16 mouse cellular contexts compared by ENCODE assay signal in the genomic region with DNA sequence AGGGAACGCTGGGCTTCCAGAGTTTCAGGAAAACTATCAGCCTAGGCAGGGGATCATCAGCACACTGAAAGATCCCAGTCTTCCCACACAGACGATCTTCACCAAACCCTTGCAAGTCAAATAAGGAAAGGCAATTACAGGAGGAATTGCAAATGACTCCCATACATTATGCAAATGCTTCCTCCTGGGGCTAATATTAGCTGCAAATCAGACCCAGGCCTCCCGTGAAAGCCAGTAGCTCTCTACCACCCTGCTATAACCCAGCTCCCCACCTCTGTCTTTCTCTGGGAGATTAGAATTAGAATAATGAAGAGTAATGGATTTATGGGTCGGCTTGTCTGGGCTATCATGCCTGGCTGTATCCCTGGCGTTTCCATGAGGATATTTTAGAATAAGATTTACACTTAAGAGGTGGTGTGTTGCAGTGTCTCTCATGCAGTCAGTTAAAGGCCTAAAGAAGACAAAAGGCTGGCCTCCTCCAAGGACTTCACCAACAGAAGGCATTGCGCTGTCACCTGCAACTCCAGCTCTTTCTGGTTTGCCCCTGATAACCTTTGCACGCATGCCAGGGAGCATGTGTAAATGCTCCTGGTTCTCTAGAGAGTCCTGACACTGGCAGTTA. TPM values are rescaled to one million over a fixed set of nuclear protein-coding genes. Genes with fewer than 3 reads are reported as not detected.
DNase-seq lines count a peak whose midpoint lies in the region; ATAC-seq lines count a peak whose summit lies in the region.
"Had no signal": no experiment of that assay in that cellular context is flagged by ENCODE, and none has a peak within 500 bp of the region (broad histone marks: within the 10 kb centered on the region; RNA-seq: fewer than 3 reads in every experiment).

No protein-coding gene starts in this region.

- H3K9ac ChIP-seq in hindbrain, embryonic 11.5 days (ENCODE audit: low read depth, low read length) = no peak overlapping the region
- no peak overlapping the region for H3K9ac ChIP-seq in hindbrain, embryonic 14.5 days
- no peak overlapping the region for H3K9ac ChIP-seq in neural tube, embryonic 12.5 days
- H3K9ac ChIP-seq: heart, embryonic 15.5 days; limb, embryonic 13.5 days had no signal

- H3K4me2 ChIP-seq in hindbrain, embryonic 11.5 days (replicated peaks; ENCODE audit: low read depth, low read length) = no peak overlapping the region
- no peak overlapping the region for H3K4me2 ChIP-seq in hindbrain, embryonic 14.5 days (replicated peaks)
- H3K4me2 ChIP-seq in neural tube, embryonic 12.5 days (replicated peaks) = no peak overlapping the region
- H3K4me2 ChIP-seq: heart, embryonic 15.5 days; limb, embryonic 13.5 days had no signal

- H3K4me1 ChIP-seq in hindbrain, embryonic 11.5 days (replicated peaks; ENCODE audit: control insufficient read depth, insufficient read depth, low read length) = no peaks in the 10 kb centered on the region
- no peaks in the 10 kb centered on the region for H3K4me1 ChIP-seq in hindbrain, embryonic 10.5 days (replicated peaks)
- H3K4me1 ChIP-seq in hindbrain, embryonic 14.5 days (replicated peaks; ENCODE audit: control insufficient read depth, insufficient read depth, low read length) = no peaks in the 10 kb centered on the region
- peaks cover 20% of the 10 kb centered on the region for H3K4me1 ChIP-seq in neural tube, embryonic 12.5 days

- H3K27ac ChIP-seq in hindbrain, embryonic 11.5 days (ENCODE audit: low read depth, low read length) = peak overlapping the region; percentile 39; the same call in 1 of the 2 replicates
- no peak overlapping the region for H3K27ac ChIP-seq in hindbrain, embryonic 10.5 days
- peak overlapping the region; percentile 79 for H3K27ac ChIP-seq in hindbrain, embryonic 14.5 days
- H3K27ac ChIP-seq in neural tube, embryonic 12.5 days = 0 out of 2 replicates have a peak overlapping the region, but pooled peaks have one; percentile 20
- H3K27ac ChIP-seq: heart, embryonic 15.5 days; limb, embryonic 13.5 days had no signal

- no peak overlapping the region for H3K4me3 ChIP-seq in hindbrain, embryonic 11.5 days (ENCODE audit: low read depth, low read length)
- no peak overlapping the region for H3K4me3 ChIP-seq in hindbrain, embryonic 10.5 days
- no peak overlapping the region for H3K4me3 ChIP-seq in hindbrain, embryonic 14.5 days (replicated peaks; ENCODE audit: low read length)
- H3K4me3 ChIP-seq in neural tube, embryonic 12.5 days = no peak overlapping the region
- H3K4me3 ChIP-seq: erythroblast, embryonic 14.5 days; heart, embryonic 15.5 days; limb, embryonic 13.5 days had no signal

- no peaks in the 10 kb centered on the region for H3K27me3 ChIP-seq in hindbrain, embryonic 11.5 days (ENCODE audit: control insufficient read depth, insufficient read depth, low read length)
- no peaks in the 10 kb centered on the region for H3K27me3 ChIP-seq in hindbrain, embryonic 10.5 days (ENCODE audit: insufficient read depth, poor library complexity, severe bottlenecking)
- H3K27me3 ChIP-seq in hindbrain, embryonic 14.5 days (ENCODE audit: control insufficient read depth, insufficient read depth, low read length) = no peaks in the 10 kb centered on the region
- H3K27me3 ChIP-seq in neural tube, embryonic 12.5 days (replicated peaks) = no peaks in the 10 kb centered on the region
- H3K27me3 ChIP-seq: heart, embryonic 15.5 days; limb, embryonic 13.5 days had no signal

- no peaks in the 10 kb centered on the region for H3K9me3 ChIP-seq in hindbrain, embryonic 11.5 days (ENCODE audit: control insufficient read depth, low read length)
- no peaks in the 10 kb centered on the region for H3K9me3 ChIP-seq in hindbrain, embryonic 10.5 days
- H3K9me3 ChIP-seq in hindbrain, embryonic 14.5 days (ENCODE audit: control insufficient read depth, low read length) = no peaks in the 10 kb centered on the region
- H3K9me3 ChIP-seq in neural tube, embryonic 12.5 days = no peaks in the 10 kb centered on the region
- H3K9me3 ChIP-seq: heart, embryonic 15.5 days; limb, embryonic 13.5 days had no signal

- ATAC-seq in hindbrain, embryonic 11.5 days (ENCODE audit: low FRiP score) = no peak
- peak; percentile 48; the same call in 1 of the 2 replicates for ATAC-seq in hindbrain, embryonic 14.5 days (ENCODE audit: low FRiP score)
- ATAC-seq in neural tube, embryonic 12.5 days (ENCODE audit: low FRiP score, low read depth) = peak; percentile 83
- ATAC-seq: activated CD4-positive, CD25-positive, alpha-beta regulatory T cell, adult 4 months had no signal

- WGBS in hindbrain, embryonic 11.5 days = 45% methylated on average over 7 of the region's 7 CpGs
- WGBS in hindbrain, embryonic 10.5 days = 48% methylated on average over 7 of the region's 7 CpGs
- 25% methylated on average over 7 of the region's 7 CpGs for WGBS in hindbrain, embryonic 14.5 days
- 19% methylated on average over 7 of the region's 7 CpGs for WGBS in neural tube, embryonic 12.5 days

- no peaks in the 10 kb centered on the region for H3K36me3 ChIP-seq in hindbrain, embryonic 11.5 days (ENCODE audit: control insufficient read depth, insufficient read depth, low read length)
- H3K36me3 ChIP-seq in hindbrain, embryonic 10.5 days = no peaks in the 10 kb centered on the region
- no peaks in the 10 kb centered on the region for H3K36me3 ChIP-seq in hindbrain, embryonic 14.5 days (replicated peaks; ENCODE audit: control insufficient read depth, insufficient read depth)
- H3K36me3 ChIP-seq in neural tube, embryonic 12.5 days = no peaks in the 10 kb centered on the region
- H3K36me3 ChIP-seq: heart, embryonic 15.5 days; limb, embryonic 13.5 days had no signal

- DNase-seq in hindbrain, embryonic 11.5 days (ENCODE audit: low spot score) = no peak
- no peak for DNase-seq in hindbrain, embryonic 10.5 days (ENCODE audit: low spot score)
- DNase-seq in ZHBTc4 (ENCODE audit: low read depth, low spot score) = peak; percentile 74
- DNase-seq in hindbrain, embryonic 14.5 days (ENCODE audit: low spot score) = no peak
- no peak for DNase-seq in Muller cell, postnatal 12 days (ENCODE audit: inconsistent ontology term)
- no peak for DNase-seq in lung, postnatal 4 days
- DNase-seq in thymus, postnatal 25 days = no peak
- DNase-seq: cerebellum, postnatal 14 days; kidney, adult 8-10 months had no signal

RNA-seq across cellular contexts. Expression of a gene that starts 11.2 kb away (rescaled TPM):
- not detected in 2 replicates for polyA plus RNA-seq in hindbrain, embryonic 11.5 days (2014; fragmentation: Nextera tagmentation; extraction: Ambion mirVana)
- not detected in 2 replicates for polyA plus RNA-seq in hindbrain, embryonic 10.5 days (2016; fragmentation: Nextera tagmentation; extraction: Ambion mirVana)
- not detected in 2 replicates for polyA plus RNA-seq in hindbrain, embryonic 14.5 days (2014; fragmentation: Nextera tagmentation; extraction: Ambion mirVana)
- not detected in 2 replicates for polyA plus RNA-seq in neural tube, embryonic 12.5 days (2016; fragmentation: Nextera tagmentation; extraction: Ambion mirVana)
- polyA plus RNA-seq: activated CD4-positive, CD25-positive, alpha-beta regulatory T cell, adult 4 months; erythroblast, embryonic 14.5 days; heart, embryonic 15.5 days; limb, embryonic 13.5 days; liver, embryonic 16.5 days; urinary bladder, adult 2 months had no signal

RNA-seq across cellular contexts. Expression of a gene that starts 16.6 kb away (rescaled TPM):
- not detected in 2 replicates for polyA plus RNA-seq in hindbrain, embryonic 11.5 days (2014; fragmentation: Nextera tagmentation; extraction: Ambion mirVana)
- polyA plus RNA-seq in hindbrain, embryonic 10.5 days (2016; fragmentation: Nextera tagmentation; extraction: Ambion mirVana) = not detected in 2 replicates
- polyA plus RNA-seq in hindbrain, embryonic 14.5 days (2014; fragmentation: Nextera tagmentation; extraction: Ambion mirVana) = not detected in 2 replicates
- not detected in 2 replicates for polyA plus RNA-seq in neural tube, embryonic 12.5 days (2016; fragmentation: Nextera tagmentation; extraction: Ambion mirVana)
- polyA plus RNA-seq: erythroblast, embryonic 14.5 days; heart, embryonic 15.5 days; limb, embryonic 13.5 days; liver, embryonic 16.5 days; urinary bladder, adult 2 months had no signal

RNA-seq across cellular contexts. Expression of a gene that starts 21.2 kb away (rescaled TPM):
- polyA plus RNA-seq in hindbrain, embryonic 11.5 days (2014; fragmentation: Nextera tagmentation; extraction: Ambion mirVana) = 0.20 TPM in 1 of 2 replicates, not detected in the other
- not detected in 2 replicates for polyA plus RNA-seq in hindbrain, embryonic 10.5 days (2016; fragmentation: Nextera tagmentation; extraction: Ambion mirVana)
- 0.22 TPM in 1 of 2 replicates, not detected in the other for polyA plus RNA-seq in hindbrain, embryonic 14.5 days (2014; fragmentation: Nextera tagmentation; extraction: Ambion mirVana)
- 0.08 TPM in 1 of 2 replicates, not detected in the other for polyA plus RNA-seq in neural tube, embryonic 12.5 days (2016; fragmentation: Nextera tagmentation; extraction: Ambion mirVana)
- polyA plus RNA-seq: erythroblast, embryonic 14.5 days; limb, embryonic 13.5 days had no signal

RNA-seq across cellular contexts. Expression of a gene that starts 35.4 kb away (rescaled TPM):
- polyA plus RNA-seq in hindbrain, embryonic 11.5 days (2014; fragmentation: Nextera tagmentation; extraction: Ambion mirVana) = not detected in 2 replicates
- 0.11 TPM in 1 of 2 replicates, not detected in the other for polyA plus RNA-seq in hindbrain, embryonic 10.5 days (2016; fragmentation: Nextera tagmentation; extraction: Ambion mirVana)
- 0.17 TPM in 1 of 2 replicates, not detected in the other for polyA plus RNA-seq in hindbrain, embryonic 14.5 days (2014; fragmentation: Nextera tagmentation; extraction: Ambion mirVana)
- polyA plus RNA-seq in neural tube, embryonic 12.5 days (2016; fragmentation: Nextera tagmentation; extraction: Ambion mirVana) = 0.05 TPM in 1 of 2 replicates, not detected in the other
- polyA plus RNA-seq: erythroblast, embryonic 14.5 days; heart, embryonic 15.5 days had no signal

RNA-seq across cellular contexts. Expression of a gene that starts 57.1 kb away (rescaled TPM):
- not detected in 2 replicates for polyA plus RNA-seq in hindbrain, embryonic 11.5 days (2014; fragmentation: Nextera tagmentation; extraction: Ambion mirVana)
- polyA plus RNA-seq in hindbrain, embryonic 10.5 days (2016; fragmentation: Nextera tagmentation; extraction: Ambion mirVana) = not detected in 2 replicates
- polyA plus RNA-seq in hindbrain, embryonic 14.5 days (2014; fragmentation: Nextera tagmentation; extraction: Ambion mirVana) = not detected in 2 replicates
- polyA plus RNA-seq in neural tube, embryonic 12.5 days (2016; fragmentation: Nextera tagmentation; extraction: Ambion mirVana) = not detected in 2 replicates
- polyA plus RNA-seq: activated CD4-positive, CD25-positive, alpha-beta regulatory T cell, adult 4 months; erythroblast, embryonic 14.5 days had no signal
